Mouse (Mus musculus) small intestine, adult 2 months (tissue): Measurements from ENCODE around the gene Aire. TPM values are rescaled to one million over a fixed set of nuclear protein-coding genes. Genes with fewer than 3 reads are reported as not detected.

Experiments
- H3K27ac ChIP-seq: fragments of 200-500 bp; 2 replicates; pipeline ENCODE4 v1.5.1; 2012; ENCODE audit warnings: low read depth, low read length, control low read depth, inconsistent platforms; ENCODE audit not compliant: insufficient read depth
- H3K27me3 ChIP-seq: fragments of 200-500 bp; 2 replicates; pipeline ENCODE4 v1.6.1; 2012; ENCODE audit warnings: mild to moderate bottlenecking, moderate library complexity, low read length, inconsistent platforms; ENCODE audit not compliant: control insufficient read depth, insufficient read depth
- H3K36me3 ChIP-seq: fragments of 200-500 bp; 2 replicates; pipeline ENCODE4 v1.6.1; 2012; ENCODE audit warnings: mild to moderate bottlenecking, low read length, control low read depth, inconsistent platforms; ENCODE audit not compliant: control insufficient read depth, insufficient read depth
- H3K4me1 ChIP-seq: fragments of 200-500 bp; 2 replicates; pipeline ENCODE4 v1.6.1; 2012; ENCODE audit warnings: low read length, inconsistent platforms, mixed read lengths; ENCODE audit not compliant: control insufficient read depth, insufficient read depth, insufficient read length
- H3K4me3 ChIP-seq: fragments of 200-500 bp; 2 replicates; pipeline ENCODE4 v1.5.1; 2012; ENCODE audit warnings: low read depth, mild to moderate bottlenecking, control low read depth, inconsistent platforms, low read length, moderate library complexity
- CTCF ChIP-seq: fragments of 200-500 bp; IDR thresholded peaks from 2 replicates; pipeline ENCODE4 v1.5.1; 2012; ENCODE audit warnings: low read depth, mild to moderate bottlenecking, control low read depth, inconsistent platforms, low read length, moderate library complexity, mixed read lengths; ENCODE audit not compliant: insufficient replicate concordance, insufficient read length; ENCODE audit errors: extremely low read depth
- POLR2A ChIP-seq: fragments of 200-500 bp; IDR thresholded peaks from 2 replicates; pipeline ENCODE4 v1.6.1; 2012; ENCODE audit warnings: low read depth, mild to moderate bottlenecking, control low read depth, inconsistent platforms, low read length, moderate library complexity
- WGBS: fragments of 180-500 bp; shearing (Covaris S2); methylation state at CpG from one replicate; pipeline ENCODE4 v1.1.7; 2018; 5-methylcytosine and 5-hydroxymethylcytosine counted together
- polyA plus RNA-seq: library from polyadenylated mRNA; depleted of rRNA; stranded (reverse); fragments of >200 nt; gene quantifications from 2 replicates; pipeline ENCODE4 v1.2.3, GENCODE M21; 2012

The Aire gene
- polyA plus RNA-seq, 1 experiment: 0.34 TPM

- H3K36me3 ChIP-seq: no peaks in the 10 kb centered on the region
- H3K27me3 ChIP-seq: no peaks in the 10 kb centered on the region
- H3K27ac ChIP-seq: no peak overlapping the region
- WGBS: 44% methylated on average over 7 of the region's 7 CpGs
- no peak for TF ChIP-seq CTCF
- no peak for TF ChIP-seq POLR2A
- H3K4me3 ChIP-seq: no peak overlapping the region
- peaks cover 20% of the 10 kb centered on the region for H3K4me1 ChIP-seq
Measured at GRCm38 (mm10) chr10:78007203-78007602, 36.2 kb downstream of the Aire start.

- no peaks in the 10 kb centered on the region for H3K27me3 ChIP-seq
- no peak overlapping the region for H3K4me3 ChIP-seq
- TF ChIP-seq CTCF: no peak
- no peak for TF ChIP-seq POLR2A
- peaks cover 20% of the 10 kb centered on the region for H3K4me1 ChIP-seq
- peaks cover 3% of the 10 kb centered on the region; the same call in 1 of the 2 replicates for H3K36me3 ChIP-seq
- no peak overlapping the region for H3K27ac ChIP-seq
- 78% methylated on average over 4 of the region's 4 CpGs for WGBS
Measured at GRCm38 (mm10) chr10:78005791-78006438, 37.5 kb downstream of the Aire start.

- peaks cover 16% of the 10 kb centered on the region for H3K36me3 ChIP-seq
- peaks cover 20% of the 10 kb centered on the region for H3K4me1 ChIP-seq
- TF ChIP-seq CTCF (no peak), POLR2A (no peak)
- H3K27ac ChIP-seq: peak overlapping the region; percentile 25; the same call in 1 of the 2 replicates
- no peaks in the 10 kb centered on the region for H3K27me3 ChIP-seq
- H3K4me3 ChIP-seq: no peak overlapping the region
- 49% methylated on average over 3 of the region's 3 CpGs for whole genome bisulfite sequencing
Measured at GRCm38 (mm10) chr10:78004479-78005100, 38.8 kb downstream of the Aire start.

- Histone ChIP-seq H3K27ac (no peak overlapping the region), H3K4me1 (peaks cover 14% of the 10 kb centered on the region; the same call in 1 of the 2 replicates), H3K4me3 (no peak overlapping the region), H3K27me3 (no peaks in the 10 kb centered on the region), H3K36me3 (peaks cover 28% of the 10 kb centered on the region)
- 93% methylated on average over 2 of the region's 2 CpGs for WGBS
- no peak for TF ChIP-seq CTCF
- TF ChIP-seq POLR2A: no peak
Measured at GRCm38 (mm10) chr10:78002316-78002715, 41.1 kb downstream of the Aire start.

GRCm38 (mm10) chr10:78001796-78002195 is 41.6 kb downstream of the Aire start:
- Histone ChIP-seq H3K27ac (no peak overlapping the region), H3K27me3 (no peaks in the 10 kb centered on the region), H3K4me1 (peaks cover 13% of the 10 kb centered on the region; the same call in 1 of the 2 replicates), H3K36me3 (peaks cover 31% of the 10 kb centered on the region), H3K4me3 (no peak overlapping the region)
- TF ChIP-seq POLR2A (no peak), CTCF (no peak)
- WGBS: 88% methylated on average over 11 of the region's 11 CpGs

GRCm38 (mm10) chr10:78000200-78000599 is 43.2 kb downstream of the Aire start:
- TF ChIP-seq POLR2A (no peak), CTCF (no peak)
- WGBS: 94% methylated on average over 5 of the region's 5 CpGs

GRCm38 (mm10) chr10:77995639-77996038 is 47.8 kb downstream of the Aire start:
- Histone ChIP-seq H3K4me3 (no peak overlapping the region), H3K4me1 (no peaks in the 10 kb centered on the region), H3K27ac (no peak overlapping the region), H3K36me3 (peaks cover 49% of the 10 kb centered on the region), H3K27me3 (no peaks in the 10 kb centered on the region)
- TF ChIP-seq POLR2A (no peak), CTCF (no peak)
- WGBS: 87% methylated on average over 3 of the region's 3 CpGs

More at GRCm38 (mm10) chr10:78000200-78000599, 43.2 kb downstream of the Aire start:
- H3K36me3 ChIP-seq: peaks cover 40% of the 10 kb centered on the region
- no peaks in the 10 kb centered on the region for H3K27me3 ChIP-seq
- H3K27ac ChIP-seq: no peak overlapping the region
- no peak overlapping the region for H3K4me3 ChIP-seq
- peaks cover 8% of the 10 kb centered on the region; the same call in 1 of the 2 replicates for H3K4me1 ChIP-seq
